Mouse (Mus musculus) ES-Bruce4 (cell line): ENCODE data around the gene Cyp2j9. TPM values are rescaled to one million over a fixed set of nuclear protein-coding genes. Genes with fewer than 3 reads are reported as not detected.
A peak's percentile ranks its signal among the peaks of the same experiment; 100 is the strongest.
"Not testable (repeated sequence)": the region's sequence is repeated elsewhere in the genome, so short reads cannot be mapped to it uniquely, and the experiment has no call there.

Source experiments
- H3K27ac ChIP-seq: 2 replicates; pipeline ENCODE4 v1.5.1; 2012; ENCODE audit warnings: low read length, inconsistent platforms; ENCODE audit not compliant: insufficient read depth
- H3K27me3 ChIP-seq: 2 replicates; pipeline ENCODE4 v1.6.1; 2012; ENCODE audit warnings: mild to moderate bottlenecking, low read length, inconsistent platforms; ENCODE audit not compliant: control insufficient read depth, poor library complexity, insufficient read depth, severe bottlenecking
- H3K36me3 ChIP-seq: 2 replicates; pipeline ENCODE4 v1.6.1; 2012; ENCODE audit warnings: inconsistent platforms, mild to moderate bottlenecking, low read length, moderate library complexity; ENCODE audit not compliant: control insufficient read depth, poor library complexity, insufficient read depth, severe bottlenecking
- H3K4me1 ChIP-seq: one replicate; pipeline ENCODE4 v1.8.1; 2011; ENCODE audit warnings: low read length; ENCODE audit not compliant: control insufficient read depth, insufficient read depth
- H3K4me3 ChIP-seq: 2 replicates; pipeline ENCODE4 v1.5.1; 2011; ENCODE audit warnings: low read depth, mild to moderate bottlenecking, low read length
- H3K9ac ChIP-seq: 2 replicates; pipeline ENCODE4 v1.6.1; 2012; ENCODE audit warnings: low read depth, mild to moderate bottlenecking, inconsistent platforms; ENCODE audit not compliant: poor library complexity, severe bottlenecking
- H3K9me3 ChIP-seq: replicated peaks from 2 replicates; pipeline ENCODE4 v1.6.1; 2012; ENCODE audit warnings: mild to moderate bottlenecking, low read length, inconsistent platforms; ENCODE audit not compliant: control insufficient read depth, poor library complexity, insufficient read depth, severe bottlenecking
- CTCF ChIP-seq: IDR thresholded peaks from one replicate; pipeline ENCODE4 v1.8.1; 2011; ENCODE audit warnings: low read depth, low read length
- EP300 ChIP-seq: IDR thresholded peaks from 2 replicates; pipeline ENCODE4 v1.6.1; 2011; ENCODE audit warnings: low read depth, low read length; ENCODE audit not compliant: insufficient read depth
- POLR2A ChIP-seq: IDR thresholded peaks from one replicate; pipeline ENCODE4 v1.8.1; 2011; ENCODE audit warnings: low read length; ENCODE audit not compliant: insufficient read depth
- polyA plus RNA-seq: library from polyadenylated mRNA; stranded (reverse); fragments of >200 nt; gene quantifications from 2 replicates; pipeline ENCODE4 v1.2.4, GENCODE M21; 2011; ENCODE audit warnings: low read depth; ENCODE audit not compliant: missing spikeins, insufficient read depth, insufficient read length

The Cyp2j9 gene
- polyA plus RNA-seq: 1.5 and 1.6 TPM in 2 replicates

DNA sequence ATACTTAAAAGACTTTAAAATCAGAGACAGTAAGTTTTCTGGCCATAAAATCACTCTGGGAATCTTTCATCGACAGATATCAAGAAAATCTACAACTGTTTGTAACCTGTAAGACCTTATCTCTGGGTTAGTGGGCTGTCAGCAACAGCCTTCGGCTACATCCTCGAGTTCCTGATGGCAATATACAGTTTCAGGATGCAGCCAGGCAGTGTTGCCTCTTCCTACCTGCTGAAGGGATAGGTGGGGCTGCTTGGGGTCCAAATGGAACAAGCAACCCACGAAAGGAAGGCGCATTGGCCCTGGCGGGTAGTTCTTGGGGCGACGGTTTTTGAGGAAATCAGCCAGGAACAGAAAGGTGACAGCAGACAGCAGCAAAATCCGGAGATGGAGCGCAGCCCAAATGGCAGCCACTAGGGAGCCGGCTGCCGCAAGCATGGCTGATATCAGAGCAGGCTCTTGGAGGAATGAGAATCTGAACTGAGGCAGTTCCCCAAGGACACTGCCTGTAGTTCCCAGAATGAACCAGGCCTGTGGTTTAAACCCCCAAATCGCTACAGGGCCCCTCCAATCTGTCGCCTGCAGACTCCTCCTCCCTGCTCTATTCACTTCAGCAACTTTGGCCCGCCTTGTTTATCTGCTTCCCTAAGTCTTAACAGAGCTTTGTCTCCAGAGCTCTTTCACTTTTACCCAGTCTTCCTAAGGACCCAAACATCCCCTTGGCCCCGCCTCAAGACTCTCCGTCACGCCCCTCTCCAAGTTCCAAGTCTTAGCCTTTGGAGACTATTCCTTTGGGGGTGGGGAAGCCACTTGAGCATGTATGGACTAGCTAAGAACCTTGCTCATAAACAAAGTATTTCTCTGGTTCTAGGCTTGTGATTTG is at the start of gene Cyp2j9:
Gene Cyp2j9 (minus strand): TSS at position 668 of the 880 bp plus-strand sequence.
- peak within 1 kb of the TSS; percentile 38 for H3K4me3 ChIP-seq
- no peak within 1 kb of the TSS for H3K9ac ChIP-seq
- no peaks in the 10 kb centered on the region for H3K27me3 ChIP-seq
- H3K4me1 ChIP-seq: no peaks in the 10 kb centered on the region
- no peaks in the 10 kb centered on the region for H3K36me3 ChIP-seq
- H3K9me3 ChIP-seq: no peaks in the 10 kb centered on the region
- no peak within 1 kb of the TSS for H3K27ac ChIP-seq
- no peak for TF ChIP-seq EP300
- TF ChIP-seq POLR2A: no peak
- TF ChIP-seq CTCF: no peak

DNA sequence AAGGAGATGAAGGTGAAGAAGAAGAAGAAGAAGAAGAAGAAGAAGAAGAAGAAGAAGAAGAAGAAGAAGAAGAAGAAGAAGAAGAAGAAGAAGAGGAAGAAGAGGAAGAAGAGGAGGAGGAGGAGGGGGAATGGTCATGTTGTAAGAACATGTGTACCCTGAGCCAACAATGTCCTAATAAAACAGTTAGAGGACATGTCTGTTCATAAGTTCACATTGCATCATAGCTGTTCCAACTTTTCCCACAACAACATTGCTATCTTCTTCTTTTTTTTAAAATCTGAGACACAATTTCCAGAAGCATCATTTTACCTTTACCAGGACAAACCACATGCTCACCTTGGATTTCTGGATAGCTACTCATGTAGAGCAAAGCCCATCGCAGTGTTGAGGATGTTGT is 44.1 kb upstream of the Cyp2j9 start:
- H3K27me3 ChIP-seq: no peaks in the 10 kb centered on the region
- H3K4me3 ChIP-seq: no peak overlapping the region
- no peaks in the 10 kb centered on the region for H3K9me3 ChIP-seq
- no peaks in the 10 kb centered on the region for H3K4me1 ChIP-seq
- no peak overlapping the region for H3K27ac ChIP-seq
- TF ChIP-seq POLR2A (no peak), EP300 (no peak), CTCF (no peak)
- no peaks in the 10 kb centered on the region for H3K36me3 ChIP-seq
- no peak overlapping the region for H3K9ac ChIP-seq

DNA sequence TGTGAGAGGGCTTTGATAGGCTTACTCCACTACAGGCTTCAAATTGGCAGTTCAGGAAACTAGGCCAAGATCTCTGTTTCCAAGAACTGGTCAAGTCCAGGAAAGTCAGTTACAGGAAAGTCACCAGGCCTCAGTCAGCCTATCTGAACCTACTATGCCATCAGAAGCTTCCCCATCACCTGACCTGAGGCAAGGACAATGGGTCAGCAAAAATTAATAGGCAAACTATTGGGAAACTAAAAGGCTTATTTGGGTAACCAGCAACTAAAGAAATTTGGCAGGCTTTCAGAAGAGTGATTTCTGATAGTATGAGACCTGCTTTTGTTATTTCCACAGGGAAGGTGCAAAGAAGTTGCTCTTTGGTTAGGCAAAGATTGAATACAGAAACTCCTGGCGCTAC is 31.1 kb upstream of the Cyp2j9 start:
- Histone ChIP-seq H3K27ac (no peak overlapping the region), H3K4me3 (no peak overlapping the region), H3K4me1 (no peaks in the 10 kb centered on the region), H3K36me3 (no peaks in the 10 kb centered on the region), H3K27me3 (no peaks in the 10 kb centered on the region), H3K9me3 (peaks cover 3% of the 10 kb centered on the region; the same call in 1 of the 2 replicates), H3K9ac (no peak overlapping the region)
- TF ChIP-seq CTCF (no peak), POLR2A (no peak), EP300 (no peak)

DNA sequence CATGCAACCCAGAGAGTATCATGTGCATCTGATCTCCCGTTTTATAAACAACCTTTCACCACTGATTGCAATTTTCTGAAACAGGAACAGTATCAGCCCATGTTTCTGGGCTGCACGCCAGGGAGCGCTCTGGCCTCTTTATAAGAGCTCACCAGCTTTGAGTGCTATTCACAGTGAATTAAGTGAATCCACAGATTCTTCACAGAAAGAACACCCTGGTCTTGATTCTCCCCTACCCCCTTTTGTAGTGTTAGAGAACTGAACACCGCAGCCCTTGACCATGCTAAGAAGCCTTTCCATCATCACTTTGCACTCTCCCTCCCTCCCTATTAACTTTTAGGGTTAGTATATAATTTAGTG is 393 bp upstream of the Cyp2j9 start:
- TF ChIP-seq CTCF: peak; percentile 2
- TF ChIP-seq EP300: no peak
- TF ChIP-seq POLR2A: no peak
- Histone ChIP-seq H3K9me3 (no peaks in the 10 kb centered on the region), H3K27me3 (no peaks in the 10 kb centered on the region), H3K36me3 (no peaks in the 10 kb centered on the region), H3K27ac (no peak overlapping the region), H3K9ac (no peak overlapping the region), H3K4me1 (no peaks in the 10 kb centered on the region), H3K4me3 (no peak overlapping the region)

DNA sequence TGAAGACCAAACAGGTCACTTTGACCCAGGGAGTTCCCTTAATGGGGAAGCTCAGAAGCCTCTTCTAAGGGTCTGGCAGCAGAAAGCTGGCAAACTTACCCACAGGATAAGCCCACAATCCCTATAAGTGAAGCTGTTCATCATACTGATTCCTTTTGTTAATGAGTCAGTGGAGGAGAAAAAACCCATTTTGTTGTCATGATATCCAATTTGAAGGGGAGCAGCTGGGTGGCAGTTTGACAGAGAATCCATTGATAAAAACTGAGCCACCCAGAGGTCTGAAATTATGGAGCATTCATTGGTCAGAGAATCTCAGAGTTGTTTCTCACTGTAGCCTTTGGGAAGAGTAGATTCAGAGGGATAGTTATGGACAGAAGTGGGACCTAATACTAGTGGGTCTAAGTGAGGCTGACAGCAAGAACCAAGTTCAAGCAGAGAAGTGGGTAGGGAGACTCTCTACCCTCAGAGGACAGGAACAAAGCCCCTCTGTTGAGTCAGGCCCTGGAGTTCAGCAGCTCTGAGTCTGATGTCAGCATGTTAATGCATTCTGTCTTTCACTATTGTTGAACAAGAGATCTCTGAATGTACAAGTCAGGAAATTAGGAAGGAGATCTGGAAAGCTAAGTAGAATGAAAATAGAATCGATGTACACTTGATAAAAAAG is 9.8 kb downstream of the Cyp2j9 start:
- no peak for TF ChIP-seq POLR2A
- no peak for TF ChIP-seq CTCF
- no peak for TF ChIP-seq EP300
- no peak overlapping the region for H3K27ac ChIP-seq
- H3K36me3 ChIP-seq: no peaks in the 10 kb centered on the region

DNA sequence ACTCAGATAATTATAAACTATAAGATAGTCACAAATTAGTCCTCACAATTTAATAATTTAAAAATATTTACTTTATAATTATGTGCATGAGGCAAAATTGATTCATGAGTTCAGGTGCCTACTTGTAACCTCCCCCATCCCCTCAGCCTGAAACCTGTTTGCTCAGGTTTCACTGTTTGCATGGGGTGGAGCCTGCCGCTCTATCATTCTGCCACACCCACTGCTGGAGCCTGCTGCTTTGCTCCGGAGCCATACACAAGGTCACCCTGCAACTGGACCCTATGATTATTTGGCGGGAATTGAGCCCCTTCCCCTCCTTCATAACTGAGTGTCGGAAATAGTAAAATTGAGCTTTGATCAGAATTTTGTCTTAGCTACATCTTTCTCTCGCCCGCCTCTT is 11.0 kb downstream of the Cyp2j9 start:
- not testable (repeated sequence) for H3K4me1 ChIP-seq, H3K27me3 ChIP-seq, H3K4me3 ChIP-seq, H3K9ac ChIP-seq, H3K36me3 ChIP-seq, H3K9me3 ChIP-seq, H3K27ac ChIP-seq
- TF ChIP-seq EP300: peak; percentile 62; the same call in 1 of the 2 replicates

More for the DNA sequence above, 9.8 kb downstream of the Cyp2j9 start:
- H3K9ac ChIP-seq: no peak overlapping the region
- no peaks in the 10 kb centered on the region for H3K27me3 ChIP-seq
- H3K9me3 ChIP-seq: no peaks in the 10 kb centered on the region
- H3K4me1 ChIP-seq: peaks cover 1% of the 10 kb centered on the region
- no peak overlapping the region for H3K4me3 ChIP-seq
